Mouse (Mus musculus): ENCODE data around the gene Tysnd1. TPM values are rescaled to one million over a fixed set of nuclear protein-coding genes. Genes with fewer than 3 reads are reported as not detected.

The Tysnd1 gene
- polyA plus RNA-seq, 1 experiment from 2014 or later = 37.1 TPM

DNA sequence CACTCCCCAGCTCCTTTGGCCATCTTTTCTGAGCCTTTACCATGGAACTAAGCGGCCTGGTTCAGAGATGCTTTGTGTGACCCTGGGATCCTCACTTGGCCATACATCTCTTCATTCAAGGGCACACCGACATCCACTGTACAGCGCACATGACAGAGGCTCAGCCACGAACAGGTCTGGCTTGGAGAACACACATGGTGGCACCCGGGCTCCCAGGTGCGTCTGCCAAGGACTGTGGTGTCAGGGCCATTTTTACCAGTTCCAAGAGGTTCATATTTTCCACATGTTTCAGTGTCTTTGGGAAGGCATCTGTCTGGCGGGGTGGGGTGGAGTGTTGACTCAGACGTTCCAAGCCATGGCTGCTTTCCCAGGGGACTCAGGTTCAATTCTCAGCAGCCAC is 47.0 kb downstream of the Tysnd1 start:
- H3K9ac ChIP-seq = no peak overlapping the region
- H3K27ac ChIP-seq (replicated peaks) = no peak overlapping the region
- H3K27me3 ChIP-seq = no peaks in the 10 kb centered on the region
- H3K4me3 ChIP-seq = no peak overlapping the region
- no peak overlapping the region for H3K4me2 ChIP-seq
- no peaks in the 10 kb centered on the region for H3K4me1 ChIP-seq (replicated peaks)
- 96% methylated on average over 8 of the region's 8 CpGs for WGBS
- H3K36me3 ChIP-seq = peaks cover 95% of the 10 kb centered on the region
- H3K9me3 ChIP-seq = no peaks in the 10 kb centered on the region
- no peak for ATAC-seq (ENCODE audit: low FRiP score, low read depth)

- no peak overlapping the region for H3K4me3 ChIP-seq
- ATAC-seq (ENCODE audit: low FRiP score, low read depth) = no peak
These were observed 49.8 kb downstream of the Tysnd1 start for GRCm38 (mm10) chr10:61745133-61745532.

DNA sequence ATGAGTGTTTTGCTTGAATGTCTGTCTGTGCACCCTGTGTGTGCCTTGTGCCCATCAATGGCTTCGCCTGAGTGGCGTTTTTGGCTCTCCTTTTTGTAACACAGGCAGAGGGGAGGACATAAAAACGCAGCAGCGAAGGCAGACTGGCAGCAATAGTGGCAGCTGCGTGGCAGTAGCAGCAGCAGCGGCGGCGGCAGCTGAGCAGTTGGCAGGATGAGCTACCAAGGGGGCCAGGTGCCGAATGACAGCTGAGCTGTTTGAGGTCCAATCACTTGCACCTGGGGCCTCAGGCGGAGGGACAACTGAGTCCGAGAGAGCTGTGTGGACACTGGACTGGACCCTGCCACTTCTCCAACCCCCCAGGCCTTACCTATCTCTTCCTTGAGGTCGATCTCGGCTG is 52.0 kb downstream of the Tysnd1 start:
- ATAC-seq (ENCODE audit: low FRiP score, low read depth) = no peak
- Histone ChIP-seq H3K36me3 (peaks cover 94% of the 10 kb centered on the region), H3K4me3 (no peak overlapping the region), H3K27me3 (no peaks in the 10 kb centered on the region), H3K9ac (no peak overlapping the region), H3K27ac (replicated peaks) (no peak overlapping the region), H3K4me2 (no peak overlapping the region), H3K4me1 (replicated peaks) (no peaks in the 10 kb centered on the region), H3K9me3 (no peaks in the 10 kb centered on the region)
- 80% methylated on average over 13 of the region's 13 CpGs for WGBS

More at GRCm38 (mm10) chr10:61745133-61745532, 49.8 kb downstream of the Tysnd1 start:
- H3K4me1 ChIP-seq (replicated peaks) = no peaks in the 10 kb centered on the region
- no peak overlapping the region for H3K27ac ChIP-seq (replicated peaks)
- no peaks in the 10 kb centered on the region for H3K9me3 ChIP-seq
- H3K36me3 ChIP-seq = peaks cover 95% of the 10 kb centered on the region
- 89% methylated on average over 4 of the region's 4 CpGs for WGBS
- no peaks in the 10 kb centered on the region for H3K27me3 ChIP-seq
- no peak overlapping the region for H3K9ac ChIP-seq
- H3K4me2 ChIP-seq = no peak overlapping the region

GRCm38 (mm10) chr10:61750014-61750413 is 54.7 kb downstream of the Tysnd1 start:
- ATAC-seq (ENCODE audit: low FRiP score, low read depth) = no peak
- Histone ChIP-seq H3K9ac (no peak overlapping the region), H3K27ac (replicated peaks) (no peak overlapping the region), H3K4me2 (no peak overlapping the region), H3K4me1 (replicated peaks) (no peaks in the 10 kb centered on the region), H3K4me3 (no peak overlapping the region), H3K36me3 (peaks cover 92% of the 10 kb centered on the region), H3K9me3 (no peaks in the 10 kb centered on the region), H3K27me3 (no peaks in the 10 kb centered on the region)
- 76% methylated on average over 9 of the region's 9 CpGs for WGBS

GRCm38 (mm10) chr10:61751534-61752219 is 56.4 kb downstream of the Tysnd1 start:
- WGBS = 81% methylated on average over 20 of the region's 20 CpGs
- Histone ChIP-seq H3K9ac (no peak overlapping the region), H3K4me3 (no peak overlapping the region), H3K36me3 (peaks cover 88% of the 10 kb centered on the region), H3K27me3 (no peaks in the 10 kb centered on the region), H3K4me2 (no peak overlapping the region), H3K9me3 (no peaks in the 10 kb centered on the region), H3K4me1 (replicated peaks) (no peaks in the 10 kb centered on the region), H3K27ac (replicated peaks) (no peak overlapping the region)
- ATAC-seq (ENCODE audit: low FRiP score, low read depth) = no peak

Other genes starting within 250 kb of the Tysnd1 start
- gene Eif4ebp2, start 242.9 kb upstream of the Tysnd1 start, polyA plus RNA-seq (2015; fragmentation: Nextera tagmentation; extraction: Ambion mirVana) = 55.7 and 56.2 TPM in 2 replicates
- 15.6 and 17.8 TPM in 2 replicates for gene Lrrc20, start 219.7 kb upstream of the Tysnd1 start, polyA plus RNA-seq (2015; fragmentation: Nextera tagmentation; extraction: Ambion mirVana)
- gene Npffr1, start 100.0 kb upstream of the Tysnd1 start, polyA plus RNA-seq (2015; fragmentation: Nextera tagmentation; extraction: Ambion mirVana) = 1.1 and 1.4 TPM in 2 replicates
- 204 and 212 TPM in 2 replicates for gene Ppa1, start 47.0 kb upstream of the Tysnd1 start, polyA plus RNA-seq (2015; fragmentation: Nextera tagmentation; extraction: Ambion mirVana)
- gene Sar1a, start 15.2 kb upstream of the Tysnd1 start, polyA plus RNA-seq (2015; fragmentation: Nextera tagmentation; extraction: Ambion mirVana) = 190 and 193 TPM in 2 replicates
- 13.8 and 14.2 TPM in 2 replicates for gene Aifm2, start 19.7 kb downstream of the Tysnd1 start, polyA plus RNA-seq (2015; fragmentation: Nextera tagmentation; extraction: Ambion mirVana)
- gene H2afy2, start 88.6 kb downstream of the Tysnd1 start, polyA plus RNA-seq (2015; fragmentation: Nextera tagmentation; extraction: Ambion mirVana) = 258 and 283 TPM in 2 replicates